Mouse (Mus musculus): Measurements from ENCODE around the gene Snapc2. TPM values are rescaled to one million over a fixed set of nuclear protein-coding genes. Genes with fewer than 3 reads are reported as not detected.
A peak's percentile ranks its signal among the peaks of the same experiment; 100 is the strongest.

The Snapc2 gene
- polyA plus RNA-seq, 1 experiment = 6.0 TPM

DNA sequence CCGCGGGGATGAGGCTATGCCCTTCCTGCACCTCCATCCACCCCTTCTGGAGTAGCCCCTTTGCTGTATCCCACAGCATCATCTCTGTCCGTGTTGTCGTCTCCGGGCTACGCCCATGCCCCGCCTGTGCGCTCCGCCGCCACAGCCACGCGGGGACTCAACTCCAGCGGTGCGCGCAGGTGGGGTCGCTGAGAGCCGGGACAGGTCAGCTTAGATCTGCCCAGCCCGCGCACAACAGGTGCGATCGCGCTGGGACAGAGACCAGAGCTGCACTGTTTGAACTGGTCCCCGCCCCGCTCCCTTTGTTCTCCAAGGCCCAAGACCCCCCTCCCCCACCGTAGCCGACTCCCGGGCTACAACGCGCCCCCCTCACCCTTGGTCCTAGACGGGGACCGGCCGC lies 5.8 kb downstream of the Snapc2 start:
- TF ChIP-seq GATA1 (IDR thresholded peaks at IDR 0.05; ENCODE audit: low read length) = no peak
- no peak for TF ChIP-seq TAL1 (IDR thresholded peaks at IDR 0.05; ENCODE audit: low read length)
- Histone ChIP-seq H3K4me1 (ENCODE audit: control insufficient read depth) (peaks cover 48% of the 10 kb centered on the region), H3K27me3 (ENCODE audit: control insufficient read depth) (no peaks in the 10 kb centered on the region), H3K4me3 (replicated peaks) (peak overlapping the region; percentile 69), H3K9me3 (ENCODE audit: control insufficient read depth, low read length) (no peaks in the 10 kb centered on the region), H3K36me3 (ENCODE audit: control insufficient read depth) (peaks cover 82% of the 10 kb centered on the region)

DNA sequence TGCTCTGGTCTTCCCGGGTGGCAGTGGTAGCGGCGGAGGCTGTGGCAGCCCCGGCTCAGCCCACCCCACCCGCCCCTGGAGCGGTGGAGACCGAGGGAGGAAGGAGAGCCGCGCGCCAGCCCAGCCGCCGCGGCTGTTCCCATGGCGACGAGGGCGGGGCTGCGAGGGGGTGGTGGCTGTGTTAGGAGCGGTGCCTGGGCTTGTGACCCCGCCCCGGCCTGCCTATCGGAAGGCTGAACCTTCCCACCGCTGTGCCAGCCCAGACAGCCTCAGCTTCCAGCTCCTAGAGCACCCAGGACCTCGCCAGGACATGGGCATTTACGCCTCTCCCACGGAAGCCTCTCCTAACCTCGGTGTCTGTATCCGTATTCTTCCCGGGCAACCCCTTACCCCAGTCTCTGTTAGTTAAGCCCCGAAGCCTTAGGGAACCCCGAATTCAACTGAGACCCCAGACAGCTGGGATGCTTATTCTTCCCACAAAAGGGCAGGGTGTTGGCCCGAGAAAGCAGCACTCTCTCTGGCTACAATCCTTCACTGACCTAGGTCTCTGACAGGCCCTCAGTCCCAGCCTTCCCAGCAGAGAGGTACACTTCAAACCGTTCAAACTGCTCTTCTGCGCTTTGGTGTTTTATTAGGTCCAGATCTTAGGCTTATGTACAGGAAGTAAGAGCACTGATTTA lies 6.4 kb downstream of the Snapc2 start, which contains the start of gene Ctxn1:
Gene Ctxn1, minus strand, starts transcription at position 150 of the 680 bp plus-strand sequence.
- TF ChIP-seq GATA1 (IDR thresholded peaks at IDR 0.05; ENCODE audit: low read length) = no peak
- Histone ChIP-seq H3K36me3 (ENCODE audit: control insufficient read depth) (peaks cover 86% of the 10 kb centered on the region), H3K27me3 (ENCODE audit: control insufficient read depth) (no peaks in the 10 kb centered on the region), H3K4me1 (ENCODE audit: control insufficient read depth) (peaks cover 42% of the 10 kb centered on the region), H3K9me3 (ENCODE audit: control insufficient read depth, low read length) (no peaks in the 10 kb centered on the region), H3K4me3 (replicated peaks) (peak within 1 kb of the TSS; percentile 69)

DNA sequence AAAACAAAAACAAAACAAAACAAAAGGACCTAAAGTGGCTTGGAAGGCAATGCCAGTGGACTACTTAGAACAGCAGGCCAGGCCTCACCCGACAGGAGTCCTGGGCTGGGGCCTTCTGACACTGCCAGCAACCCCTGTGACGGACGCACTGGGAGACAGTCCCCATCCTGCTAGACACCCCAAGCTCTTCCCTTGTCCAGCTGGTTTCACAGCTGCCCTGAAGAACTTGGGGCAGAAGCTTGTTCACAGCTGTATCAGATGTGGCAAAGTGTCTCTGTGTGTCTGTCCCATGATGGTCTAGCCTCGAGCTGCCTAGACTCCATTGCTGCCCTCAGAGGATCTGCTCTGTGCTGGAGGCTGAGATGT lies 6.9 kb downstream of the Snapc2 start:
- Histone ChIP-seq H3K4me3 (replicated peaks) (no peak overlapping the region), H3K27me3 (ENCODE audit: control insufficient read depth) (no peaks in the 10 kb centered on the region), H3K4me1 (ENCODE audit: control insufficient read depth) (peaks cover 39% of the 10 kb centered on the region), H3K36me3 (ENCODE audit: control insufficient read depth) (peaks cover 86% of the 10 kb centered on the region), H3K9me3 (ENCODE audit: control insufficient read depth, low read length) (no peaks in the 10 kb centered on the region)
- no peak for TF ChIP-seq GATA1 (IDR thresholded peaks at IDR 0.05; ENCODE audit: low read length)
- TF ChIP-seq TAL1 (IDR thresholded peaks at IDR 0.05; ENCODE audit: low read length) = no peak

DNA sequence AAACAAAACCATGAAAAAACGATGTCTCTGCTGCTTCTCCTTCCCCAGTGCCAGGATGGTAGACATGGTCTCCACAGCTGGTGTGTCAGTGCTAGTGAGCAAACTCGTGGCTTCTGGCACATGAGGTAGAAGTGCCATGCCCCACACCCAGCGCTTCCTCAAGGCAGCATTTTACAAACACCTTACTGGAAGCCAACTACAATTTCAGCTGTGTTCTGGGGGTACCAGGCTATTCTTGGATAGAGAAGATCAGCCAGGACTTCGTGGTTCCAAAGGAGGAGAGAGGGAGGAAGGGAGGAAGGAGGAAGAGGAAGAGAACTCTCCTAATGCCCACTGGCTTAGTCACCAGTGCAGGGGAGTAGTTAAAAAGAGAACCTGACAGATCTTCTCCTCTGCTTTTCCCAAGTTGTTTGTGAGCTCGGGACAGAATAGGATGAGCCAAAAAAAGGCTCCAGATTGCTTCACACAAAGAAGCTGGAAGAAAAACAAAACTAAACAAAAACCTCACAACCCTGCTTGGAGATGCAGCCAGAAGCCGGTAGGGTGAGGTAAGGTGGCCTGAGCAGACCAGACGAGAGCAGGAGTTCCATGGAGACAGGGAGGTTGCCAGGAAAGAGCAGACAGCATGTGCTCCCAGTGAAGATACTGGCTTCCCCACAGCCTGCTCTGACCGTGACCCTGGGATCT lies 10.4 kb downstream of the Snapc2 start:
- no peak for TF ChIP-seq GATA1 (IDR thresholded peaks at IDR 0.05; ENCODE audit: low read length)
- TF ChIP-seq TAL1 (IDR thresholded peaks at IDR 0.05; ENCODE audit: low read length) = no peak

DNA sequence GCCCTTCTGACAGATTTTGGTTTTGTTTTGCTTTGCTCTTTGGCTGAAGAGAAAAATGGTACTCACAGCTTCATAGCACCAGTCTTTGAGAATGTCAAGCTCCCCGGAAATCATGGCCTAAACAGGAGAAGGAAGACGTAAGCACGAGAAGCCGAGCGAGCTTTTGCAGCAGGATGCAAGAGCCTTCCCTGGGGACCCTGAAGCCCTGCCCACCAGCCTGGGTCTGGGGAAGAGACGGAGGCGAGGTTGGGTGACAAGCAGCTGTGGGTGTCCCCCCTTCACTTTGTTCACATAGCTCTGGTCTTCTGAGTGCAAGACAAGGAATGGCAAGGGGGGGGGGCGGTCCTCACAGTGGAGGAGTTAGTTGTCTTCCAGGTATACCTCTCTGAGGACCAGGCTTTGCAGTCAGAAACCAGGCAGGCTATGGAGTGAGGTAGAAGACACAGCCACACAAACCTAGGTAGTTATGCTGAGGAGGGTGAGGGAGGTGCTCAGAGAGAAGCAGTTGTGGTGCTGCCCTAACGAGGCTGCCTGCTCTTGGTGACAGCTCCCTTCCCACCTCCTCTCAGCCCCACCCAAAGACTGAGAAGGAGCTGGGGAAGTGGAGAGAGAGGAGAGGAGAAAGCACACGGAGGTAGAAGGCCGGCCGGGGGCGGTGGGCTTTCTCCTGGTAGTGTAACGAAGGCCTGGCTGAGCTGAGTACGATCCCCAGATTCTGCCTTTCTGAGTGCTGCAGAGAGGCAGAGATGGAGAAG lies 12.5 kb downstream of the Snapc2 start:
- H3K36me3 ChIP-seq (ENCODE audit: control insufficient read depth) = peaks cover 100% of the 10 kb centered on the region
- peaks cover 9% of the 10 kb centered on the region for H3K4me1 ChIP-seq (ENCODE audit: control insufficient read depth)
- no peak overlapping the region for H3K4me3 ChIP-seq (replicated peaks)
- H3K27me3 ChIP-seq (ENCODE audit: control insufficient read depth) = no peaks in the 10 kb centered on the region
- no peaks in the 10 kb centered on the region for H3K9me3 ChIP-seq (ENCODE audit: control insufficient read depth, low read length)
- no peak for TF ChIP-seq TAL1 (IDR thresholded peaks at IDR 0.05; ENCODE audit: low read length)

More for the DNA sequence above, 10.4 kb downstream of the Snapc2 start:
- H3K9me3 ChIP-seq (ENCODE audit: control insufficient read depth, low read length) = no peaks in the 10 kb centered on the region
- peaks cover 91% of the 10 kb centered on the region for H3K36me3 ChIP-seq (ENCODE audit: control insufficient read depth)
- peaks cover 29% of the 10 kb centered on the region for H3K4me1 ChIP-seq (ENCODE audit: control insufficient read depth)
- H3K4me3 ChIP-seq (replicated peaks) = no peak overlapping the region
- no peaks in the 10 kb centered on the region for H3K27me3 ChIP-seq (ENCODE audit: control insufficient read depth)

DNA sequence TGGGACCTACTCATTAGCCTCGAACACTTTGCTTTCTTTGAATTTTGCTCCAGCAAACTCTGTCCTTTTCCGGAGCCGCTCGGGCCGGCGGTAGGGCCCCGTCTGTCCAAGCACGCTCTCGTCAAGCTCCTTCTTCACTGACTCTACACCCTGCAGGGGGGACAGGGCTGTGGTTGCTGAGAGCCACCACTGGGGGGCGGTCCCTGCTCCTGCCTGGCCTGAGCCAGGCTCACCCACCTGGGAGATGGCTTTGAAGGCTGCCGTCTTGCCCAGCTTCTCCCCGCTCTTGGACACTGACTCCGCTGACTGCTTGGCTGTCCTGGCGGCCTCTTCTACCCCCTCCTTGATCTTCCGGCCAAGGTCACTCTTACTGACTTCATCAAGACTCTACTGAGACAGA lies 14.7 kb downstream of the Snapc2 start:
- TF ChIP-seq TAL1 (IDR thresholded peaks at IDR 0.05; ENCODE audit: low read length) (no peak), GATA1 (IDR thresholded peaks at IDR 0.05; ENCODE audit: low read length) (no peak)
- H3K36me3 ChIP-seq (ENCODE audit: control insufficient read depth) = peaks cover 95% of the 10 kb centered on the region
- H3K9me3 ChIP-seq (ENCODE audit: control insufficient read depth, low read length) = no peaks in the 10 kb centered on the region
- H3K27me3 ChIP-seq (ENCODE audit: control insufficient read depth) = no peaks in the 10 kb centered on the region
- H3K4me1 ChIP-seq (ENCODE audit: control insufficient read depth) = no peaks in the 10 kb centered on the region
- no peak overlapping the region for H3K4me3 ChIP-seq (replicated peaks)

DNA sequence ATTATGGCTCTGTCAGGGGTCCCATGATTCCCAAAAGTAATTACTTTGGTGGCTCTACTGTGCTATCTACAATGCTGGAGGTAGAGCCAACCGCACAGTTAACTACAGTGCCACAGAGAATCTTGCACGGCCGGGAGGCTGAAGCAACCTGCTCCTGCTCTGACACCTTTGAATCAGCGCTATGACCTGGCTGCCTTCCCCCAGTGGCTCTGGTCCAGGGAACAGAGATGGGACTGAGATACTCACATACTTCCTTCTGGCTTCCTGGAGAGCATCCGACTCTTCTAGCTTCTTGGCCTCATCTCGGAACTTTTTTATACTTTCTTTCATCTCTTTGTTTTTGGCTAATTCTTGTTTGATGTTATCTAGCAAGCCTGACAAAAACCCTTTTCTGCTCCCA lies 16.7 kb downstream of the Snapc2 start:
- Histone ChIP-seq H3K36me3 (ENCODE audit: control insufficient read depth) (peaks cover 89% of the 10 kb centered on the region), H3K27me3 (ENCODE audit: control insufficient read depth) (no peaks in the 10 kb centered on the region), H3K9me3 (ENCODE audit: control insufficient read depth, low read length) (no peaks in the 10 kb centered on the region), H3K4me3 (replicated peaks) (no peak overlapping the region), H3K4me1 (ENCODE audit: control insufficient read depth) (peaks cover 14% of the 10 kb centered on the region)
- TF ChIP-seq TAL1 (IDR thresholded peaks at IDR 0.05; ENCODE audit: low read length) = no peak
- TF ChIP-seq GATA1 (IDR thresholded peaks at IDR 0.05; ENCODE audit: low read length) = no peak

DNA sequence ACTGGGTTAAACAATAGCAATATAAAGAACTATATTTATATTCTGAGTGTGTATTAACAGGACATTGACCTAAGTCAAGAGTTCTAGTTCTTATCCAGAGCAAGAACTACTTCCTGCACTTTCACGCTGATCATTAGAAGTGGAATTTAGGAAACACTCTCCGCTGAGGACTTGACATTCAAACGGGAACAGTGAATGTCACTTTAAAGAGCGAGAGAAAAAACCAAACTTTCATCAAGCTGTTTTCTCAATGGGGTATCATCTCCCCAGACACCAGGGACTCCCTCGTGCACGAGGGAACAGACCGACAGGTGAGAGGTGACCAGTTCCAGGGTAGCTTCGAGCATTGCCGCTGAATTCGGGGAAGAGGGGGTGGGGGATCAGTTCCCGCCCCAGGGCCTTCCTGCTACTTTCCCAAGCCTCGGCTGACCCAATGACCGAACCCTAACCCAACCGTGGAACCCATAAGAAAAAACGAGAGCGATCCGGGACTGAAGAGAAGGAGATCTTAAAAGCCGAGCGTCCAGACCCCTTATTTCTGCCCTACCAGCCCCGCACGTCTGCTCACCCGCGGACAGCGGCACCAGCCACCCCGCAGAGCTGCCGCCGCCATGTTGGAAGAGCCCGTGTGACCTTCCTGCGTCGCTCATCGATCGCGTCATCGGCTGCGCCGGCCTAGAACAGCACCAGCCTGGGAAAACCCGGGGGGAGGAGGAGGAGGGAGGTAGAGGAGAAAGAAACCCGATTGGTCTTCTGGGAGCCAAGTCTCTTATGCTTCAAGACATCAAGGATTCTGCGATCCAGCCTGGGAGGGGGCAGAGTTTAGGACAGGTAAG lies 22.6 kb downstream of the Snapc2 start, which contains the start of gene Timm44:
Gene Timm44, minus strand, starts transcription at position 639 of the 836 bp plus-strand sequence.
- Histone ChIP-seq H3K4me1 (ENCODE audit: control insufficient read depth) (peaks cover 34% of the 10 kb centered on the region), H3K36me3 (ENCODE audit: control insufficient read depth) (peaks cover 30% of the 10 kb centered on the region), H3K27me3 (ENCODE audit: control insufficient read depth) (no peaks in the 10 kb centered on the region), H3K9me3 (ENCODE audit: control insufficient read depth, low read length) (no peaks in the 10 kb centered on the region), H3K4me3 (replicated peaks) (peak within 1 kb of the TSS; percentile 95)
- TF ChIP-seq GATA1 (IDR thresholded peaks at IDR 0.05; ENCODE audit: low read length) (no peak), TAL1 (IDR thresholded peaks at IDR 0.05; ENCODE audit: low read length) (no peak)

Measured in erythroblast, embryonic 14.5 days (primary cell).